Mouse (Mus musculus) CD4-positive, CD25-positive, alpha-beta regulatory T cell, adult 2 months (primary cell): Measurements from ENCODE around the gene Tmed2.
"Not testable (repeated sequence)": the region's sequence is repeated elsewhere in the genome, so short reads cannot be mapped to it uniquely, and the experiment has no call there.

Experiments
- DNase-seq: peaks from one replicate; pipeline ENCODE4 v3.0.0-alpha.2; 2012; ENCODE audit warnings: low read depth, low spot score

The Tmed2 gene

GRCm38 (mm10) chr5:124528351-124528750 is 12.1 kb upstream of the Tmed2 start:
- DNase-seq, result no peak

DNA sequence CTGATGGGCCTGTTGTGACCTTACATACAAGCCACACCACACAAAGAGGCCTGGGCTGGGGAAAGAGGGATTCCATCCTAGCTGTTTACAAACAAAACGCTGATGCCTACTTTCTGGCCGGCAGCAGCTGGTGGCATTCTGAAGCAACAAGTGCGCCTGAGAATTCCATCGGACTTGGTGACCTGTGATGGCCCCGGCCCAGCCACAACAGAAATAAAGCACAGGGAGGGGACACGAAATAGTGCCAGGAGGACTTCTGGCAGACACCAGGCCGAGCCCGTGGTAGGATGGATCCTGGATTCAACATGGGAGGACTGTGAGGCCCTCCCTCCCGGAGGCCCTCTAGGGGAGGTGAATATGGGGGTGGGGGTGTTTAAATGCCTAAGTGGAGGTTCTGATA is 11.7 kb upstream of the Tmed2 start:
- no peak for DNase-seq

DNA sequence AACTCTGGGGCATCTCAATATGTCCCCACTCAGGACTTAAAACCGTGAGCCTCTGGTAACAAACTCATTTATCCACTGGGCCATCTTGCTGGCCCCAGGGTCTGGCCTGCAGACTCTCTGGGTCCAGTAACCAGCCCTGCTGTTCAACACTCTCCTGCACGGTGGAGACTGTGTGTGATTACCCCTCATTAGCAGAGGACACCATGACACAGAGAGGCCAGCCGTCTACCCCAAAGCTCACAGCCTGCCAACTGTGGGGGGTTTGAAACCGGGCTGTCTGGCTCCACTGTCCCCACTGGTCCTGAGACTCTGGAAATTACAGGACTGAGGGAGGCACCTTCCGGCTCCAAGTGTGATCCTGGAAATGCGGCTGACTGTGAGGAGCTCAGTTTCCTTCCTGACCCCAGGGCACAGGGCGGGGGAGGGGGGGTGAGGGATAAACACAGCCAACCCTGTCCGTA is 11.3 kb upstream of the Tmed2 start:
- no peak for DNase-seq

GRCm38 (mm10) chr5:124529697-124530096 is 10.8 kb upstream of the Tmed2 start:
- DNase-seq, result no peak

DNA sequence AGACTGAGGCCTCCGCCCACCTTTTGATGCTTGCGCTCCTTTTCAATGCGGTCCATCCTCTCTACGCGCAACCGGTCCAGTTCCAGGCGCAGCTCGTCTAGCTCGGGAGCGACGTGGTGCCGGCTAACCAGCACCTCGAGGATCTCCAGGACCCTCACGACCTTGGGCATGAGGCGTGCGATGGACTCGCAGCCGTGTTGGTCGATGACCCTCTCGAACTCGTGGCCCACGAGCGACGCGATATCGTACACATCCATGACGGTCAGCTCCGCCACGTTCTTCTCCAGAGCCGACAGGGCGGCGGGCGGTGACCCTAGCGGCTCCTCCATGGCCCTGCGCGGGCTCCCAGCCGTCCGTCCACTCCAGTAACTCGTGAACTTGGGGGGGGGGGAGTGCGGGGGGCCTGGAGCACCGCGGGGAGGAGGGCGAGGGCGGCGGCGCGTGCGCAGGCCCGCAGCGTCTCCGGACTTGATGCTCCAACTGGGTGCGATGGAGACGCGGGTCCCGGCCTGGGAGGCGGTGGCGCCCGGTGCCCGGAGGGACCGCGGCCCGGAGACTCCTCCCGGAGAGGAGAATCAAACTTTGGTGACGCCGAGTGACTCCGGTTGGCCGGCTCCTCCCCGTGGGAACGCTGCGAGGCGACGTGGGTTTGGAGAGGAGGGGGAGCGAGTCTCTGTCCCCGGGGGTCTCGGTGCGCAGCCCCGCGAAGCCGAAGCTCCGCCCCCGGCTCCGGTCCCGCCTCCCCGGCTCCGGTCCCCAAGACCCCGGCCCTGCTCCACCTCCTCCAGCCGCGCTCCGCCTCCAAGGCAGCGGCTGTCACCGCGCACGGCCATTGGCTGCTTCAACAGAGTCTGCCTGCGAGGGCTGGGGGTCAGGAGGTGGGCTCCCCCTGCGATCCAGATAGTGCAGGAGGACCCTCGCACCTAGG is 9.6 kb upstream of the Tmed2 start, which contains the start of gene Rilpl1:
Gene Rilpl1 (minus strand): TSS at position 737 of the 928 bp plus-strand sequence.
- peak; percentile 79 for DNase-seq

DNA sequence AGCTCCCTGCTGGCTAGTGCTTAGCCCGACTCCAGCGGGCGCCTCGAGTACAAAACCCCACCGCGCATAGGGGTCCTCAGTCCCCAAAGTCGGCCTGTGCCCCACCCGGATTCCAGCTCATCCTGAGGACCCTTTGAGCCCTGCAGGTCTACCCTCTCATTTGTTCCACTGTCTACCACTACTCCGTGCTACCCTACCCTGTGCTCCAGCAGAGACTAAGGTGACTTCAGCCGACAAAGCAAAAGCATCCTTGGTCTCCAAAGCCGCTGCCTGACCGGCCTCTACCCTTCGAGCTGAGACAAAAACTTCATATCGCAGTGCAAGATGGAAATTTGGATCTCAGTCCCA is 8.9 kb upstream of the Tmed2 start:
- no peak for DNase-seq

GRCm38 (mm10) chr5:124532451-124532850 is 8.0 kb upstream of the Tmed2 start:
- peak; percentile 21 for DNase-seq

DNA sequence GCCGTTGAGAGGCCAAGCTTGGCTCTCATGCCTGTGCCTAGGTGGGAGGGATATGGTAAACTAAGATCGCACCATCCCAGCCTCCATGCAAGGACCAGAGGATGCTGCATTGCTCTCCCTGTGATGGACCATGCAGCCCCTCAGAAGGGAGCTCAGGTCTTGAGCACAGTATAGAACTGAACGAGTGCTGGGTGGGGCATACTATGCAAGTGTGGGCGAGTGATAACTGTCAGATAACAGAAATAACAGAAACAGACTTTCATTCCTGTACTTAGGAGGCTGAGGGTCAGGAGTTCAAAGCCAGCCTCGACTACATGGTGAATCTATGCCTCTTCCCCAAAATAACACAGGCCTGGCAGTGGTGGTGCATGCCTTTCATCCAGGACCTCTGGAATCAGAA is 5.5 kb upstream of the Tmed2 start:
- no peak for DNase-seq

DNA sequence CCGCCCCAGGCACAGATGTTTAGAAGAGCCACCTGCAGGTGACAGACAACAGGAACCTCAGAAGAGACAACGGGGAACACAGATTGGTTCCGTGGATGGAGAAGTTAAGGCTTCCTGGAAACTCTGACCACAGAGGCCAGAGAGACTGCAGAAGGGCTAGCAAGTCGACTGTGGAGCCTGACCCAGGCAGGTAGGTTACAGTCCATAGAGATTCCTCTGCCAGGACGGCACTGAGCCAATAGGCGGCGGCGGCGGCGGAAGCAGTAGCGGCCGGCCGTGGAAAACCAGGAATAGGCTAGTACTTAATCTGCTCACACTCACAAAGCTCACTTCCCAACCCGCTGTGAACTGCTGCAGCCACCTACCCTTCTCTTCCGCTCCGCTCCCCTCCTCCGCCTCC is 3.7 kb upstream of the Tmed2 start:
- peak; percentile 27 for DNase-seq

DNA sequence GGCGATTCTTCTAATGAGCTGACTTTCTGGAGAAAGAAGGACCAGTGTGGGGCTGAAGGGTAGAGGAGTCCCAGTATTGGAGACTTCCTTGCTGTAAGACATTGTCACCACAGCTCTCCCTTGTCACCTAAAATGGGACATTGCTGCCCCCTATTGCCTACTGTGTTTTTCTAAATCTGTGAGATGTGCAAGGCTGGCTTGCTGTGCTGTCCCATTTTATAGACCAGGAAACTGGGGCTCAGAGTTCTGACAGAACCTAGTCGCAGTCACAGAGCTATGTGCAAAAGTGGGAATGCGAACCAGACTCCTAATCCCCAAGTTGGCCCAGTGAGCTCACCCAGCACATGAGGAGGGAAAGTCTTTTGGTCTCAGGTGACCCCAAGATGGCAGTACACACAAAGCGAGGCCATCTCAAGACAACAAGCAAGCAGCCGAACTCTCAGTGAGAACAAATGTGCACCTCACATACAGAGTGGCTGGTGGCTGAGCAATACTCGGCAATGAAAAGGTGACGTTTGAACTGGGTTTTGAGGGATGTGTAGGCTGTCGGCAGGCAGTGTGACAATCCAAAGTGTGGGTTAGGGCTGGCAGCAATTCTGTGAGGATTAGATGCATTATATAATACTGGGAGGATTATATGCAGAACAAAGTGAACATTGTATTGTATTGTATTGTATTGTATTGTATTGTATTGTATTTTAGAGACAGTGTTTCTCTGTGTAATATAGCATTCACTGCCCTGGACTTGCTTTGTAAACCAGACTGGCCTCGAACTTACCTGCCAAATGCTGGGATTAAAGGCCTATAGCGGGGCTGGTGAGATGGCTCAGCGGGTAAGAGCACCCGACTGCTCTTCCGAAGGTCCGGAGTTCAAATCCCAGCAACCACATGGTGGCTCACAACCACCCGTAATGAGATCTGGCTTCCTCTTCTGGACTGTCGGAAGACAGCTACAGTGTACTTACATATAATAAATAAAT is 1.4 kb upstream of the Tmed2 start:
- DNase-seq, result peak; percentile 88

DNA sequence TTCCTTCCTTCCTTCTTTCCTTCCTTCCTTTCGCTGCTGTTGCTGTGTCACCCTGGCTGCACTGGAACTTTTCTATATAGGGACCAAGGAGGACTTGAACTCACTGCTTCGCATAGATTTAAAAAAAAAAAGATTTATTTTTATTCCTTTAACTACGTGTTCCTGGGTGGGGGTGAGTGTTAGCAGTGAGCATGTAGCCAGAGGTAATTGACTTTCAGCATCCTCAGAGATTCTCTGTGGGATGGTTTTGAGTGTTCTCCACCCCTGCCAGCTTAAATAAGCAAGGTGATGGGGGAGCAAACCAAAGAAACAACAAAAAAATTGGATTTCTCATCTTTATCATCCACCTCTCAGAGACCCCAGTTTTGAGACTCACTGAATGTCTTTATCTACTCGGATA is 590 bp upstream of the Tmed2 start:
- DNase-seq, result no peak

DNA sequence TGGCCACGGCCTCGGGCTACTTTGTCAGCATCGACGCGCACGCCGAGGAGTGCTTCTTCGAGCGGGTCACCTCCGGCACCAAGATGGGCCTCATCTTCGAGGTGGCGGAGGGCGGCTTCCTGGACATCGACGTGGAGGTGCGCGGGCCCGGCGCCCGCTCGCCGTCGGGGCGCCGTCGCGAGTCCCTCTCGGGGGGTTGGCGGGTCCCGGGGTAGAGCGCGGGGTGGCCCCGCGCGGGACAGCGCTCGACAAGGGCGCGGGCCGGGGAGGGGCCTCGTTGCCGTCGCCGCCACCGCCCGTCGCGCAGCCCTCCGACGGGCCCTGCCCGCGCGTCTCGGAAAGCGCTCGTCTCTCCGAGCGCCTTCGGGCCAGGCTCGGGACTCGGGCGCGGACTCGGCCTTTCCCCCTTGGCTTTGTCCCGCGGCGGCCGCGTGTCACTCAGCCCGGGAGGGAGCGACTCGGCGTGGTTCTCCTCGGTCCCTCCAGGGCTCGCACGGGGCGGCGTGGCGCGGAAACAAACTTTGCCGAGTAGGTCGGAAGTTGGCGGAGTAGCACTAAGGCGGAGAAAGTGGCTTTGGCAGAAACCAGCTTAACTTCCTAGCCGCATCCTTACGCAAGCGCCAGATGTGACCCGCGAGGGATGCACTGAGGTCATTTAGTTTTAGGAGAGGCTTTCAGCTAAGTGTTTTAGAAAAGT is 558 bp downstream of the Tmed2 start:
- peak; percentile 72 for DNase-seq

DNA sequence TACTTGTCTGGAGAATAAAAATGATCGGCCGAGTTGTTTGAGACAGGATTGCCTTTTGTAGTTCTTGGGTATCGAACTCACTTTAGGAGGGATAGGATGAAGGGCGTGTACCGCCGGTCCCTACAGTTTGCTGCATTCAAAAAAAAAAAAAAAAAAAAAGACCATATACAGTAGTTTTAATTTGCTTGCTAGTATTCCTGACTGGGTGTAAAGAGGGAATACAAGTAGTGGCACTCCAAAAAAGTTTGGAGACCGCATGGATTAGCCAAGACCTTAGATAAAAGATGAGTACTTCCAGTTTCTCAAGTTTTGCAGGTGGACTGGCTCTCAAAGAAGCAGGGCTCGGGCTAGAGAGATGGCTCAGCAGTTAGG is 1.1 kb downstream of the Tmed2 start:
- DNase-seq, result no peak

GRCm38 (mm10) chr5:124550737-124551136 is 10.2 kb downstream of the Tmed2 start:
- DNase-seq, result not testable (repeated sequence)

- DNase-seq, result peak; percentile 46
Observed at GRCm38 (mm10) chr5:124551349-124552093, 11.0 kb downstream of the Tmed2 start.

DNA sequence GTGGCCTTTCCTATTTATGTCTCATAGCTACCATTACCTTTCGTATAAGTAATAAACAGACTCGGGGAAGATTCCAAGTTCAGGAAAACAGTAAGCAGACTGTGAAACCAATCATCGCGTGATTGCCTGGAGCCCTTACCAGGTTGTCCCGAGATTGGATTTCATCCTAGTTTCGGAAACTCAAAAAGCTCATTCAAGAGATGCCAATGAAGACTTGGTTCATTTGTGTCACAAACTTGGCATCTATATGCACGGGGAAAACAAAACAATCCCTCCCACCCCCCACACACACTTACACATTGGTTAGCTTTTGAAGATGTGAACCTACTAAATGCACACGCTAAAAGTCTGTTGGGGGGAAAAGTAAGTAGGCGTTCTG is 11.6 kb downstream of the Tmed2 start:
- no peak for DNase-seq

GRCm38 (mm10) chr5:124552558-124553307 is 12.2 kb downstream of the Tmed2 start, which contains the start of gene Ddx55:
Gene Ddx55 (plus strand): TSS chr5:124552864.
- DNase-seq, result peak; percentile 96

- DNase-seq, result no peak
Observed at GRCm38 (mm10) chr5:124553607-124554006, 13.1 kb downstream of the Tmed2 start.

GRCm38 (mm10) chr5:124555145-124555544 is 14.7 kb downstream of the Tmed2 start:
- peak; percentile 45 for DNase-seq

GRCm38 (mm10) chr5:124571068-124571467 is 30.6 kb downstream of the Tmed2 start:
- DNase-seq, result no peak
